Mouse (Mus musculus): ENCODE measurements around the gene Cdk5. TPM values are rescaled to one million over a fixed set of nuclear protein-coding genes. Genes with fewer than 3 reads are reported as not detected.

Gene Cdk5
- polyA plus RNA-seq, 1 experiment: 33.7 TPM

DNA sequence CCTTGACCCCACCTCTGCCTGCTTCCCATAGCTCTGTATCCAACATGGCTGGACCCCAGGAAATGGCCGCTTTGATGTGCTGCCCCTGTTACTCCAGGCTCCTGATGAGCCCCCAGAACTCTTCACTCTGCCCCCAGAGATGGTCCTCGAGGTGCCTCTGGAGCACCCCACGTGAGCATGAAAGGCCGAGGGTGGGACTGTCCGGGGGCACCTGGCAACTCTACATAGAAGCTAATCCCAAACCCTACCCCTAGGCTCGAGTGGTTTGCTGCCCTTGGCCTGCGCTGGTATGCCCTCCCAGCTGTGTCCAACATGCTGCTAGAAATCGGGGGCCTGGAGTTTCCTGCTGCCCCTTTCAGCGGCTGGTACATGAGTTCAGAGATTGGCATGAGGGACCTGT, 53.6 kb downstream of the Cdk5 start:
- no peak for DNase-seq (ENCODE audit: low read depth in 1 of 2, low spot score in 2 of 2)
- TF ChIP-seq POLR2A (IDR thresholded peaks at IDR 0.05; ENCODE audit: low read depth, low read length): no peak
- TF ChIP-seq CTCF (IDR thresholded peaks at IDR 0.05; ENCODE audit: extremely low read depth, insufficient read depth, insufficient read length, insufficient replicate concordance): no peak
- Histone ChIP-seq H3K36me3 (ENCODE audit: control insufficient read depth, insufficient read depth, low read length) (no peaks in the 10 kb centered on the region), H3K27me3 (ENCODE audit: control insufficient read depth, insufficient read depth, low read length) (no peaks in the 10 kb centered on the region), H3K4me3 (ENCODE audit: extremely low read depth, insufficient read depth, insufficient read length) (no peak overlapping the region), H3K4me1 (ENCODE audit: control insufficient read depth, insufficient read depth, insufficient read length) (no peaks in the 10 kb centered on the region), H3K27ac (ENCODE audit: insufficient read depth, low read length) (no peak overlapping the region)
- WGBS: 92% methylated on average over 9 of the region's 9 CpGs

Other genes starting within 250 kb of the Cdk5 start
- 5.5 and 8.4 TPM in 2 replicates for gene Kcnh2, start 71.9 kb downstream of the Cdk5 start, polyA plus RNA-seq (2012; rRNA removed)
- 8.4 and 8.5 TPM in 2 replicates for gene Nos3, start 58.7 kb downstream of the Cdk5 start, polyA plus RNA-seq (2012; rRNA removed)
- gene Atg9b, start 31.4 kb downstream of the Cdk5 start, polyA plus RNA-seq (2012; rRNA removed): 0.71 and 1.2 TPM in 2 replicates
- gene Abcb8, start 29.9 kb downstream of the Cdk5 start, polyA plus RNA-seq (2012; rRNA removed): 31.3 and 35.7 TPM in 2 replicates
- gene Asic3, start 10.1 kb downstream of the Cdk5 start, polyA plus RNA-seq (2012; rRNA removed): 0.14 and 0.26 TPM in 2 replicates
- 47.5 and 50.5 TPM in 2 replicates for gene Slc4a2, start 307 bp upstream of the Cdk5 start, polyA plus RNA-seq (2012; rRNA removed)
- 170 and 212 TPM in 2 replicates for gene Fastk, start 21.8 kb upstream of the Cdk5 start, polyA plus RNA-seq (2012; rRNA removed)
- gene Tmub1, start 24.3 kb upstream of the Cdk5 start, polyA plus RNA-seq (2012; rRNA removed): 61.2 and 77.4 TPM in 2 replicates
- gene Agap3, start 28.6 kb upstream of the Cdk5 start, polyA plus RNA-seq (2012; rRNA removed): 44.7 and 50.0 TPM in 2 replicates
- not detected in 2 replicates for gene Gbx1, start 103.7 kb upstream of the Cdk5 start, polyA plus RNA-seq (2012; rRNA removed)
- 0.07 and 0.08 TPM in 2 replicates for gene Asb10, start 117.4 kb upstream of the Cdk5 start, polyA plus RNA-seq (2012; rRNA removed)
- not detected in 2 replicates for gene 4931409K22Rik, start 133.3 kb upstream of the Cdk5 start, polyA plus RNA-seq (2012; rRNA removed)
- gene Abcf2, start 153.9 kb upstream of the Cdk5 start, polyA plus RNA-seq (2012; rRNA removed): 30.6 and 43.3 TPM in 2 replicates
- gene Chpf2, start 163.2 kb upstream of the Cdk5 start, polyA plus RNA-seq (2012; rRNA removed): 30.0 and 38.9 TPM in 2 replicates
- gene Smarcd3, start 200.9 kb upstream of the Cdk5 start, polyA plus RNA-seq (2012; rRNA removed): 2.5 and 3.4 TPM in 2 replicates